Mouse (Mus musculus): ENCODE measurements around the gene Mmgt2.
"Not testable (repeated sequence)": the region's sequence is repeated elsewhere in the genome, so short reads cannot be mapped to it uniquely, and the experiment has no call there.

Mmgt2 gene

DNA sequence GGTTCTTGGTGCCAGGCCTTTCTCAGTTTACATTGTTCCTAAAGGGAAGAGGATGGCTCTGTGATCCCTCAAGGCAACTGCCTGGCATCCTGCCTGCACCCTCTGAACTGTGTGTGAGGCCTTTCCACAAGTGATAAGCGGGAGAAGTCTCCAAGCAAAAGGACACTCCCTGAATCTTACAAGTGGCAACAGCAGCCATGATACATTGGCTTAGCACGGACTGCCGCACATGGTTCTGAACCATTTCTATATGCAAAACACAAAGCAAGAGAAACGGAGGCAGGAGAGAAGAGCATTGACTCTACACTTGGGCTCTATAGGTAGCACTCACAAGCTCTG, 3.2 kb upstream of the Mmgt2 start:
- DNase-seq (ENCODE audit: low spot score in 2 of 2): no peak

- DNase-seq (ENCODE audit: low spot score in 2 of 2): peak; percentile 80 to 82
These were observed 2.6 kb upstream of the Mmgt2 start for GRCm38 (mm10) chr11:62645732-62646494.

- DNase-seq (ENCODE audit: low spot score in 2 of 2): no peak
These were observed 2.0 kb upstream of the Mmgt2 start for GRCm38 (mm10) chr11:62646495-62646843.

DNA sequence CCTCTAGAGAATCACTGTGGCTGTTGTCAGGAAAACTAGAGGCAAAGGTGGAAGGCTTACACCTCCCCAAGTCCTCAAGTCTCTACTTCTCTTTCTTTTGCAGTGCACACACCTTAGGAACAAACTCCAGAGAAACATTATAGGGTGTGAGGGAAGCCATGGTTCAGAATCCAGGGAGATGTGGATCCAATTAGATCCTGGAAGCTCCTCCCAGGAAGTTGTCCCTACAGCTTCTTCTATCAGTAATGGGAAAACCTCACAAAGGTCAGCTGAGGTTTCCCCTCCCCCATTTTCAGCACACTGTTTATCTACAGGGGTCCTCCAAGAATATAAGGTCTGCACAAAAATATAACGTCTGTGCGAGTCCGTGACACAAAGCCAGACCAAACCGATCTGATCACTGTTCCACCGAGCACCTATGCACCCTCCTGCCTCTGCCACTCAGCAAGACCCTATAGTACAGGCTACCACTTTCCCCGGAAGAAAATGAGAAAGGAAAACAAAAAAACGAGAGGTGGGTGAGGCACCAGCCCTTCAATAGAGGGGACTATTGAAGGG, 1.4 kb upstream of the Mmgt2 start:
- DNase-seq (ENCODE audit: low spot score in 2 of 2): no peak

DNA sequence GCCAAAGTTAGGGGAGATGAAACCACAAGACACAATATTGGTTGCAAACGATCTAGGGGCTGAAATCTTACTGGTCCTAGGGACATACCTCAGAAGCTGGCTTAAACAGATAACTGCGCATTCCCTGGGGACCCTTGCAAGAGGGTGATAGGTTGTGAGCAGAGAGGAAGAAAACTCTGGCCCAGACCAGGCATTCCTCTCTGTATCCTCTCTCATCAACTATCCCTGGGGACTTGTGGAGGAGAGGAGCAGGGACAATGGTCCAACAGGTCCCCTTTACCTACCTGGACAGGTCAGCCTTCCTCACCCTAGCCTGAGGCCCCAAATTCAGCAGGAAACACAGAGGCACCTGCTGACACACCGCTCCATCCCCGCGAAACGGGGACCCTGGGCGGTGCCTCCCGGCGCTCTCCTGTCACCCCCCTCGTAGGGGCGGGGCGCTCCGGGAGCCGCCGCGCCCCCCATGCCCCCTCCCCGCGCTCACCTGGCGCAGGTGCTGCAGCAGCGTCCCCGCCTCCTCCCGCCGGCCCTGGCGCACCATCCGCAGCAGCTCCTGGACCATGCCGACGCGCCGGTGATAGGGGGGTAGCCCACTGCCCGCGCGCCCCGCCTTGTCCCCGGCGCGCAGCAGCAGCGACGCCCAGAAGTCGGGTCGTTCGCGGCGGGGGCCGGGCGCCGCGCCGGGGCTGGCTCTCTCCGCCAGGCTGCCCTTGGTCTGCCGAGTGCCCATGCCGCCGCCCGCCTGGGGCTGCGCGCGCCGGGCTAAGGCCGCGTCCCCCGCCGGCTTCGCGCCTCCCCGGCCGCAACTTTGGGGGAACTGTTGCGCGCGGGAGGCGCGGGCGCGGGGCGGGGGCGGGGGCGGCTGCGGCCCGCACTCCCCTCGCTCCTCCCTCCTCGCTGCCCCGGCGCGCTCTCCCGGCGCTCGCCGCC, 538 bp upstream of the Mmgt2 start, which contains the start of gene Lrrc75a:
TSS of gene Lrrc75a (minus strand) at position 863 of the 930 bp plus-strand sequence.
- DNase-seq (ENCODE audit: low spot score in 2 of 2): peak in 1 of 2 experiments; percentile 49

- DNase-seq (ENCODE audit: low spot score in 2 of 2): not testable (repeated sequence)
These were observed 1.3 kb downstream of the Mmgt2 start for GRCm38 (mm10) chr11:62649803-62650202.

GRCm38 (mm10) chr11:62651563-62651962, 3.1 kb downstream of the Mmgt2 start:
- DNase-seq (ENCODE audit: low spot score in 2 of 2): no peak

DNA sequence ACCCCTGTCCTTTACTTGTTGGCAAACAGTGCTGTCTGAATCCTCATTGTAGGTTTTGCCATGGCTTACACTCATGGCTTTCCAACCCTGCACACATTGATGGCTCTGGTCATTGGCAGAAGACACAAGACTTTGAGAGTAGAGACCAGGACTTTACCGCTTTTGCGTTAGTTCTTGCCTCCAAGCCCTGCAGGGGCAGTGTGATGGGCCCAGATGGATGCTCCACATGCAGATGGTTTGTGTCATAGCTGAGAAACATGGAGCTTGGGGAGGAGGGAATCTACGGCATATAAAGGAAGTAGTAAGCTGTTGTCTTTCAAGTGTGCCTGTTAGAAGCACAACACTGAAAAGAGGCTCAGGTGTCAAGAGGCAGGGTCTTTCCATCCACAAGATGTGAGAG, 3.6 kb downstream of the Mmgt2 start:
- DNase-seq (ENCODE audit: low spot score in 2 of 2): no peak

DNA sequence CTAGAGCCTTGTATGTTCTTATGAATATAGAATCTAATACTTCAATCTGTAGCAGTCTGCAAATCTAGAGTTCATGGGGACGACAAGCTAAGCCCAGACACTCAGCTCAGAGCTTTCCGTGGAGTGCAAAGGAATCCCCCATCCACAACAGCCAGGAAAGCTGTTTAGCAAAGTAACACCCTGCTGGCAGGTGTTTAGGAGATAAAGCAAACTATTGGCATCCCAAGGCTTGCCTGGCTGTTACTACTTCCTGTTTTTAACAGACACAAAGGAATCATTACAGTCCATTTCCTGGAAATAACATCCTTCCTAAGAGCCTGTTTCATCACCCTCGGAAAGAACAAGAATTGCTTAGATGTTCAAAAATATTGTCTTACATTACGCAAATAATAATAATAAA, 12.4 kb downstream of the Mmgt2 start:
- DNase-seq (ENCODE audit: low spot score in 2 of 2): no peak

DNA sequence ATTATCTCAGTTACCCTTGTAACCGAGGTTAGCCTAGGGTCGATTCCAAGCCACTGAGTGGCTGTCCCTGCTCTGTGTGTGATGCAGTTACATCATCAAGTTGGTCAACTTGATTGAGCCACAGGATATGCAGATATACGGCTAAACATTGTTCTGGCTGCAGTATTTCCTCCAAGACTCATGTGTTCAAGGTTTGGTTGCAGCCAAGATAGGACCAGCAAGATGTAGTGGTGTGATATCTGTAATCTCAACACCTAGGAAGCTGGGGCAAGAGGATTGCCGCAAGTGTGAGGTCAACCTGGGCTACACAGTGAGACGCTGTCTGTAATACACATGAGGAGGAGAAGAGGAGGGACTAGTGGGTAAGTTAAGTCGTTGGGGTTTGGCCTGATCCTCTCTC, 15.8 kb downstream of the Mmgt2 start:
- no peak for DNase-seq (ENCODE audit: low spot score in 2 of 2)

- DNase-seq (ENCODE audit: low spot score in 2 of 2): no peak
These were observed 20.5 kb downstream of the Mmgt2 start for GRCm38 (mm10) chr11:62668986-62669385.

- DNase-seq (ENCODE audit: low spot score in 2 of 2): peak; percentile 64 to 70
These were observed 21.0 kb downstream of the Mmgt2 start for GRCm38 (mm10) chr11:62669471-62669870.

DNA sequence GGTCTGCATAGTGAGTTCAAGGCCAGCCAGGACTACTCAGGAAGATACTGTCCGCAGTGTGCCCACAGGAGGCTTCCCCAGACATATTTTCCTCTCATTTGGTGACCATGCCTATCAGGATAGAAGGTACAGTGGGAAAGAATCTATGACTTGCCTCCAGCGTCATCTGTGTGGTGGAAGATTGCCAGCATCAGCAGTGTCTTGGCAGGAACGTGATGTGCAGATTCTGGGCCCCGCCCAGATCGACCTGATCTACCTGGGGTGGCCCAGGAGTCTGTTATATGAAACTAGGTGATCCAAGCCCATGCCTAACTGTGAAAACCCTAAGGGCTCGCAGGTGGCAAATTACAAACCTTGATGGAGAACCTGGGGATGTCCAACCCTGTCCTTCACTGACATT, 21.5 kb downstream of the Mmgt2 start:
- DNase-seq (ENCODE audit: low spot score in 2 of 2): no peak

- peak; percentile 82 to 83 for DNase-seq (ENCODE audit: low spot score in 2 of 2)
These were observed 27.2 kb downstream of the Mmgt2 start for GRCm38 (mm10) chr11:62675480-62676289.

DNA sequence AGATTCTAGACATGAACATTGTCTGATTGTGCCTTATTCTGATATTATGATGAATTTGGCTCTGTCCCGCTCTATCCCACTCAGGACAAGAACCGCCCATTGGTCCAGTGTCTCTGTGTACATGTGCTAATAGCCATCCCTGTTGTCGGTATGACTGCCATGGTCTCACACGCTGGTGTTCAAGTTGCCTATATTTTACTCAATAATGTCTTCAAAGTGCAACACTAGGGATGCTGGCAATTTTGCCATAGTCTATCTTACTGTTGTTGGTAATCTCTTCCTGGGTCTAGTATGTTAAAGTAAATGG, 27.8 kb downstream of the Mmgt2 start:
- DNase-seq (ENCODE audit: low spot score in 2 of 2): no peak

DNA sequence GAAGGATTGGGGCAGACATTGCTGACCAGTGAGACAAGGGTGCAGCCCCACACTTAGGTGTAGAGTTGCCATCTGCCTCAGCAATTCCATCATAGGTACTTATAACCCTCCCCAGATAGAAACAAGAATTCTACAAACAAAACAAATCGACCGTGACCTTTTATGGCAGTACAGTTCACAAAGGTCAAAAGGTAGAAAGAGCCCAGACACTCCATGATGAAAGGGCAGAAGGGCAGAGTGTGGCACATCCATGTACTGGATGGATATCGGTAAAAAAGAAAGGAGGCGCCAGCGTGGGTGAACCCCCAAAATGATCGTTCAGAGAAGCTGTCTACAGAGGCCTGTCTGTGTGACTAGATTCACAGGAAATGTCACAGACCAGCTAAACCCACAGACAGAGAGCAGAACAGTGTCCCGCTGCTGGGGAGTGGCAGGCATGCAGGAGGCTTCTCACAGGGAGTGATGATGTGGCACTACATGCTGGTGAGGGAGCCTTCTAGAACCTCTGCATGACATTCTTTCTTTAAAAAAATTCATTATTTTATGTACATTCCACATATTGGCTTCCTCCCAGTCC, 30.4 kb downstream of the Mmgt2 start:
- no peak for DNase-seq (ENCODE audit: low spot score in 2 of 2)

- no peak for DNase-seq (ENCODE audit: low spot score in 2 of 2)
These were observed 31.5 kb downstream of the Mmgt2 start for GRCm38 (mm10) chr11:62679954-62680353.

DNA sequence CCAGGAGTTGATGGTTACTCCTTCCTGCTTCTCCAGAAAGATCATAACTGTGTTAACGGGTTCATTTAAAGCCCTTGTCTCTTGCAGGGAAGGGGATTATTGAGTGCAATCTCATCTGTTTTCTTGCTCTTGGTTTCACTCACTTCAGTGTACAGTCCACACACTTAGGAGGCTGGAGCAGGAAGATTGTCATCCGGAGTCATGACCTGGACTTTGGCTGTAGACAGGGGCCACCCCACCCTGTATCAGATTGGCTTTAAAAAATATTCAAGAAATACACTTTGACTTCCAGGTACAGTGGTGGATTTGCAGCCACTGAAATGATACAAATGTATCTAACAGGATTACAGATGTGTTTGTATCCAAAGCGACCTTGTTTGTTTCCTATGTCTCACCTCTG, 43.1 kb downstream of the Mmgt2 start:
- DNase-seq (ENCODE audit: low spot score in 2 of 2): no peak

- DNase-seq (ENCODE audit: low spot score in 2 of 2): peak; percentile 59 to 60
These were observed 45.1 kb downstream of the Mmgt2 start for GRCm38 (mm10) chr11:62693299-62694184.

DNA sequence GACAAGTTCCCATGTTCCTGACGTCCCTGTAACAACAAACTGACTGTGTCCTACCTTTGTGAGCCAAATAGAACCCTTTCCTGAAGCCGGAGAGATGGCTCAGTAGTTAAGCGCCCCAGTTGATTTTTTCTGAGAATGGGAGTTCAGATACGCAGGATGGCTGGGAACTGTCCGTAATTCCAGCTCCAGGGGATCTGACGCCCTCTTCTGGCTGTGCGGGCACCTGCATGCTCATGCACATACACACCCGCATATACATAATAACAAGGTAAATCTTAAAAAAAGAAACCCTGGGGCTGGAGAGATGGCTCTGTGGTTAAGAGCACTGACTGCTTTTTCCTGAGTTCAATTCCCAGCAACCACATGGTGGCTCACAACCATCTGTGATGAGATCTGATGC, 46.7 kb downstream of the Mmgt2 start:
- no peak for DNase-seq (ENCODE audit: low spot score in 2 of 2)

DNA sequence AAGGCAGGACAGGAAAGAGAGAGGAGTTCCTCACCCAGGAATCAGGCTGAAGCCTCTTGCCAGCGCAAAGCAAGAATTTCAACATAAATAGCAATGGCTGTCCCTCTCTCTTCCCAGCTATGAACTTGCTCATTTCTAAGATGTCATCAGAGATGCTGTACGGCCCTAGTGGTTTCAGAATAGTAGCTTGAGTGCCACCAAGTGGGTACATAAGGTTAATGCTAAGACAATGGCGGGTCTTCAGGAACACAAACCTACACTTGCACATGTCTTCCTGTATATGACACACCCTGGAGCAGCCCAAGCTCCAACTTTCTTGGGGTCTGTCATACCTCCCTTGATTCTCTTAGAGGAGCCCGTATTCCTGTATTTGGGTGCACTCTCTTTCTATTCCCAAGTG, 51.3 kb downstream of the Mmgt2 start:
- no peak for DNase-seq (ENCODE audit: low spot score in 2 of 2)
